Mouse (Mus musculus) thymus, postnatal 36 days (tissue): ENCODE results near the gene Plin5.

Experiments used
- DNase-seq, 2 experiments: peaks; one replicate each; pipeline ENCODE4 v3.0.0; 2022; ENCODE audit warnings: mixed read lengths in 2 of 2

Gene Plin5

GRCm38 (mm10) chr17:56132661-56133060 is 15.3 kb upstream of the Plin5 start:
- peak; percentile 59 to 60 for DNase-seq

- DNase-seq, result peak; percentile 65 to 70
These were observed 14.4 kb upstream of the Plin5 start for GRCm38 (mm10) chr17:56131814-56132213.

DNA sequence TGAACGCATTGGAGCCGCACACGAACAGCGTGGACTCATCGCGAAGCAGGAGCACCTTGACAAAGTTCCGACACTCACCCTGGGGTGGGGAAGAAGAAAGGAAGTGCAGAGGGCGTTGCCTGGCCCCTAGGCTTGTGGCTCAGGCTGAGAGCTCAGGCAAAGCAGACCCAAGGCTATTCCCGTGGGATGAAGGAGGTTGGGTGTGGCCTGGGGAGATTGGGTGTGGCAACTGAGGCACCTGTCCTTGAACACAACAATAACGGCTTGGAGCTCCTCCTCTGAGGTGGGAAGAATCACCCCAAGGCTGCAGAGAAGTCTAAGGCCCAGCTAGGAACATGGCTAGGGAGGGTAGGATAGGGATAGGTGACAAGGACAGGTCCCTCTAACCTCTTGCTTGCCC is 13.7 kb upstream of the Plin5 start:
- no peak for DNase-seq

DNA sequence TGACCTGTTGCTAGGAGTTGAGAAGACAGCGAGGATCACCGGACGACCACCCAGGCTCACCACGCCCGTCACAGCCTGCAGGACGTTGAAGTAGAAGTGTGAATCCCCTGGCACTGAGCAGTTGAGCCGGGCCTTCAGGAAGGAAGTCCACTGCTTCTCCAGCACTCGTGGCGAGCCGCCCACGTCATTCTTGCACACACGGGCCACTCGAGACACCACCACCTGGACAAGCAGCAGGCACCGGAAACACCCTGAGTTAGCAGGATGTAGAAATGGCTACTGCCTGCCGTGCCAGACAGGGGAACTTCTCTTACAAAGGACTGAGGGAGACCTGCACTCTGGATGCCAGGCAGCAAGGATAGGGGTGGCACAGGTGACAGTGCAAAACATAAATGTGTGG is 10.8 kb upstream of the Plin5 start:
- DNase-seq, result no peak

GRCm38 (mm10) chr17:56126175-56126574 is 8.8 kb upstream of the Plin5 start:
- DNase-seq, result no peak

GRCm38 (mm10) chr17:56125276-56125630 is 7.9 kb upstream of the Plin5 start:
- no peak for DNase-seq

GRCm38 (mm10) chr17:56124377-56125275 is 7.2 kb upstream of the Plin5 start:
- peak in 1 of 2 experiments; percentile 35 for DNase-seq

DNA sequence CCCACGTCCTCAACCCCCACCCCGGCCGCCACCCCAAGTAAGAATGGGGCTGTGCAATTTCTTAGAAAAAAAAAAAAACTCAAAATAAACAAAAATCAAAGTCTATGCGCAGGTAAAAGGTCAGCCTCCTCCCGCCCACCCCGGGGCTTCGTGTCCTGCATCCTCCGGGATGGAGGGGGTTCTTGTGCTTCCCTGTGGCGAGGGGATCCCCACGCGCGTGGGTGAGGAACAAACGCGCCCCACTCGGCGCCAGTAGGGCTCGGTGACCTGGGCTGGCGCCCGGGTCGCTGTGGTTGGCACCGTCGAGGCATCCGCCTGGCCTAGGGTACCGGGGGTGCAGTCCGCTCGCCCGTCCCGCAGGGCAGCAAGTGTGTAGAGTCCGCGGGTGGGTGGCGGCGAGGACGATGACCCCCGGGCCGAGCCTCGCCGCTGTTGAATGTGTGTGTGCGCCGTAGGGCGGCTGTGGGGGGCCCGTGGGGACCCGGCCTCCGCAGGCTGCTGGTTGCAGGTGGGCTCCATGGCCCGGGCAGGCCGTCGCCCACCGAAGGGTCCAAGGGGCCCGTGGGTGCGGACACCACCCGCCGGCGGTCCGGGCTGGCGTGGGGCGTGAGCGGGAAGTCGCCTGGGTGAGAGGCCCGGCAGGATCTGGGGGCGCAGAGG is 6.4 kb upstream of the Plin5 start:
- no peak for DNase-seq

DNA sequence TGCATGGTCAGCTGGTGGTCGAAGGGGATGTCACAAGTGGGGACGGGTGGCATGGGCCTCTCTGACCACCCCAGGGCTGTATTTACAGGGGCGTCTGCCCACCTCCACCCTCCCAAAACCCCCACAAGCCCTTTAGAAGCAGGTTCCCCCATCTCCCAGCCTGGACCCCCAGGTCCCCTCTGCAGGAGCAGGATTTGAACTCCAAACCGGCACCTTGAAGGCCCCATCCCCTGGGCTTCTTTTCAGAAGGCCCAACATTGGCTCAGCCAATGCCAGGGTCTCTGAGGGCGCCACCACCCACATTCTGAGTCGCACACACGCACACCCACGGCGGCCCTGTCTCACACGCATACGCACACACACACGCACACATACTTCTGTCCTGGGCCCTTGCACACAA is 5.8 kb upstream of the Plin5 start:
- DNase-seq, result no peak

DNA sequence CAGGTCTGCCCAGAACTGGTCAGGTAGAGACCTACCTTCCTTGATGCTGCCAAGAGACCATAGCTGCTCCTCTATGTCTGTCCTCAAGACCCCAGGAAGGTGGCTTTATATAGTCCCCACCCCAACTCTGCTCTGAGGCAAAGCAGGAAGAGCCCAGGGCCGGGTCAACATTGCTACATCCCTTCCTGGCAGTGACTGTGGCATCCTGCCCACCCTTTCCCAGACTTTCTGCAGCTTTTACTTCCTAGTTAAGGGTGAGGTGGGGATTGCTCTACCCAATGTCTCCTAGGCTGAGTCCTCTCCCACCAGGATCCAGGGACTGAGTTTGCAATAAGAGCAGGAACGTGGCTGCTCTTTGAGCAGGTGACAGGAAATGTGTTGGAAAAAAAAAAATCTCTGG is 4.4 kb upstream of the Plin5 start, which contains the start of gene Lrg1:
Gene Lrg1 (minus strand): TSS at position 176 of the 400 bp plus-strand sequence.
- no peak for DNase-seq

DNA sequence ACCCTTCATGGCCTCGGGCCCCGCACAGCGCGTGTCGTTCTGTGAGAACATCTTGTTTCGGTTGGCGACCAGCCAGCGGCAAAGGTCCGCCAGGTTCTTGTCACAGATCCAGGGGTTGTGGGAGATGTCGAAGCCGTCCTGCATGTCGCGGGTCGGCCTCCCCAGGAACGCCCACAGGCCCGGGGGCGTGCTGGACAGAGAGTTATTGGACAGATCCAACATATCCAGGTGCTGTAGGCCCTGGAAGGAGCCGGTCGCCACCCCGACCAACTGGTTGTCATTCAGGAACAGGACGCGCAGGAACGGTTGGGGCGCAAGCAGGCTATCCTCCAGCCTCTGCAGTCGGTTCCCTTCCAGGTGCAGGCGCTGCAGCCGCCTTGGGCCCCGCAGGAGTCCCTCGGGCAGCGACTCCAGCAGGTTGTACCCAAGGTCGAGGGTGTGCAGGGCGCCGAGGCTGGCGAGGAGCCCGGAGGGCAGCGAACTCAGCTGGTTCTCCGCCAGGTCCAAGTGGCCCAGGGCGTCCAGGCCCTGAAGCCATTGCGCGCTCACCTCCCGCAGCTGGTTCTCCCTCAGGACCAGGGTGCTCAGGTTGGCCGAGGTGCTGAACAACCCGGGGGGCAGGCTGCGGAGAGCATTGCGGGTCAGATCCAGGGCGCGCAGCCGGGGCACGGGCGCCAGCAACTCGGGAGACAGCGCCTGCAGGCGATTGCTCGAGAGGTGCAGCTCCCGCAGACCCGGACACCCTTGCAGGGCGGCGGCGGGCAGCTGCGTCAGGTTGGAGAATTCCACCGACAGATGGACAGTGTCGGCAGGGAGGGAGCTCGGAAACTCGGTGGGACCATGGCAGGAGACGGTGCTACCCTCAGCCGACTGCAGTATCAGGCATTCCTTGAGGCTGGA is 2.8 kb upstream of the Plin5 start:
- no peak for DNase-seq

- DNase-seq, result no peak
These were observed 2.0 kb upstream of the Plin5 start for GRCm38 (mm10) chr17:56119431-56119830.

GRCm38 (mm10) chr17:56116193-56116592 is 1.2 kb downstream of the Plin5 start:
- no peak for DNase-seq

GRCm38 (mm10) chr17:56112743-56113142 is 4.7 kb downstream of the Plin5 start:
- DNase-seq, result no peak

DNA sequence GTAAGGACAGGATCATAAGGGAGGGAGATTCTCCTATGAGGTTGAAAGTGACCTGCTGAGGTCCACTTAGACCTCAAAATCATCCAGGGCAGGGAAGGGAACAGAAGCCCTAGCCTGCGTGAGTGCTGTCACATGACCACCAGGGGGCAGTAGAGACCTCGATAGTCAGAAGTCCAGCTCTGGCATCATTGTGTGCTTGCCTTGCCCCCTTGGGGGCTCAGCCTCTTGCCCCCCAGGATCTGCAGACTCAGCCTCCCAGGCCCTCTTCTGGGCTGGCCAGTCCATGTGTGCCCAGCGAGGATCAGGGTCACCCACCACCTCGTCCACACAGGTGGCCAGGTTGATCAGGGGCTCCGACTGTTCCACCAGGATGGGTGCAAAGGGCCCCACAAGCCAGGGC is 5.5 kb downstream of the Plin5 start:
- DNase-seq, result peak; percentile 42 to 44

- no peak for DNase-seq
These were observed 6.4 kb downstream of the Plin5 start for GRCm38 (mm10) chr17:56111021-56111420.

- DNase-seq, result no peak
These were observed 6.8 kb downstream of the Plin5 start for GRCm38 (mm10) chr17:56110571-56110970.

- no peak for DNase-seq
These were observed 8.0 kb downstream of the Plin5 start, which contains the start of gene Plin4 for GRCm38 (mm10) chr17:56109219-56110051. Plin4 (minus strand) TSS chr17:56109803.

GRCm38 (mm10) chr17:56108334-56109044 is 8.9 kb downstream of the Plin5 start:
- DNase-seq, result no peak

GRCm38 (mm10) chr17:56107736-56108135 is 9.7 kb downstream of the Plin5 start:
- DNase-seq, result no peak

GRCm38 (mm10) chr17:56106981-56107380 is 10.4 kb downstream of the Plin5 start:
- DNase-seq, result no peak
